Mouse (Mus musculus): Measurements from ENCODE around the gene Gdpd4.
A peak's percentile ranks its signal among the peaks of the same experiment; 100 is the strongest.

The Gdpd4 gene

DNA sequence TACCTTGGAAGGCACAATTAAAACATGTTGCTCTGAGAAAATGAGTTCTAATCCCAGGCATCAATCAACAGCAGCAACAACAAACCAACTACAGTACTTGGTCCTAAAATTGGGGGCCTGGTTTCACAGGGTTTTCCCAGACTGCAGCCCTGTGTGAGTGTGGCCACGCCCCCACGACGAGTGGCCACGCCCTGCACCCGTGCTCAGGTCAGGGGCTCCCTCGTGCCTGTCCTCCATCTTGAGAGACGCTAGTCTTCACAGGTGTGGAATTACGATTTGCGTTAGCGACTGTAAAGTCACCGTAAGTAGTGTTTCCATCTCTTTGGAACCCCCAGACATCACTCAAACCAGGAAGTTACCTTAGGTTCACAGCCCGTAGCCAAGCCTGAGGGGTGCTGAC lies at the start of gene Gdpd4:
TSS of gene Gdpd4 (plus strand) at position 214 of the 400 bp plus-strand sequence.
- DNase-seq (ENCODE audit: low read depth, low spot score), result peak; percentile 70

DNA sequence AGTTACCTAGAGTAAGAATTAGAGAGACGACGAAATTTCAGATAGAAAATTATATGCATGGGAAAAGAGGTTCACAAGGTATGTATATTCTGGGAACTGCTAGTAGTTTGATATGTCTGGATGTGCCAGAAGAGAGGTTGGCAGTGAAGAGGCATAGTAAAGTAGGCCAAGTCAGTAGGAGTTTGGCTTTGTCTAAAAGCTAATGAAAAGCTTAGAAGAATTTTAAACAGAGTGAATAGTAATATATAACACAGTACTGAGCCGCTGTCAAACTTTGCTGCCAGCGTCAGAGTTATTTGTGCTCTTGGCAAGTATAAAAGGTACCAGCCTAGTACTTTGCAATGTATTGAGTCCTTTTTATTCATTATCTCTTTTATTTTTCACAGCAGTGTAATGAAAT lies 47.4 kb upstream of the Gdpd4 start:
- no peak for DNase-seq (ENCODE audit: low read depth, low spot score)

DNA sequence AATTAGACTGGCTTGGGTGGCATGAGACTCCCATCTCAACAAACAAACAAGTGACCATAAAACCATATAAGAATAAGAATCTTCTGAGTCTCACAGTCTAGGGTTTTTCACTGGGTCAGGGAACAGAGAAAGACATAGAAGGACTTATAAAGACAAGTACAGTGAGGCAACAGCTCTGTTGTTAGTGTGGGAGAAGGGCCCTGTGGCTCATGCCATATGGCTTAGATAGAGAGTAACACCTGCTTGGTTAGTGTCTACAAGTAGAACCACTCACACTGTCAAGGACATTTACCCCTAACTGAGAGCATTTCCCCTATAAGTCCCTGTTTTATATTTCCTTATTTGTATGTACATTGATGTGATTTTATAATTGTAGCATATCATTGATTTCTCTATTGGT lies 46.4 kb upstream of the Gdpd4 start:
- no peak for DNase-seq (ENCODE audit: low read depth, low spot score)

DNA sequence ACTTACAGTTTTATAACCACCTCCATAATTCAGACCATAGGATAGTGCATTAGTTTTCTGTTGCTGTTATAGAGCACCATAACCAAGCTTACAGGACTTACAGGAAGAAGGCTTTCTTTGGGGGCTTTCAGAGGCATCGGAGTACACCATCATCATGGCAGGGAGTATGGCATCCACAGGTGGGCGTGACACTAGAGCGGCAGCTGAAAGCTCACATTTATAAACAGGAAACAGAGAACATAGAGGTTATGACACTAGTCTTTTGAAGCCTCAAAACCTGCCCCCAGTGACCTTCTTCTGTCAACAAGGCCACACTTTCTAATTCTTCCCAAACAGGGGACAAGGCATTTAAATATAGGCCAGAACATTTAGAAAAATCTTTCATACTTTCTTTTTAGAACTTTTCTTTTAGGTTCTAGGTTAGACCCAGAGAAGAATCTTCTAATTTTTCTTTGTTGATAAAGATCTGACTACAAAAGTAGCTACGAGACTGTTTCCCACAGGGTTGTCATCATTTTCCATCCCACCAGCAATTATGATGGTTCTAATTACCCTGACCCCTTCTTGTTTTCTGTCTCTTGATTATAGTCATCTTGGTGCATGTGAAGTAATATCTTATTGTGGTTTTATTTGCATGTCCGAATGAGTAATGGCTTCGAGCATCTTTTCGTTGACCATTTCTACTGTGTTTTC lies 41.8 kb upstream of the Gdpd4 start:
- no peak for DNase-seq (ENCODE audit: low read depth, low spot score)

DNA sequence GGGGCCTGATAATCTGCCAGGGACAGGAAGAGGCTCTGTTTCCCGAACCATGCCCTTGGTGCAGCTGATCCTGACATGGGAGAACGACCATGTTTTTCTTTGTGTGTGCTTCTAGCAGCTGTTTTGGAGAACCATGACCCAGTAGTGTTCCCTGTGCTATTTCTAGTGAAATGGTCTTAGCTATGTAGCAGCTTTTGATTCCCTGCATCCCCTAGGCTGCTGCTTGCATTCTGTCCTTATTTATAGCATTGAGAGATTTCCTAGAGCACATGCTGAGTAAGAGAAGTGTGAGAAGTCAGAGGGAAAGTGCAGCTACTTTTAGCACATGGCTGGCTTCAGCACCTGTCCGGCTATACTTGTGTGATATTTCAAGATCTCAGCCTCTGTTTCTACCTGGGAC lies 8.1 kb upstream of the Gdpd4 start:
- DNase-seq (ENCODE audit: low read depth, low spot score), result no peak

DNA sequence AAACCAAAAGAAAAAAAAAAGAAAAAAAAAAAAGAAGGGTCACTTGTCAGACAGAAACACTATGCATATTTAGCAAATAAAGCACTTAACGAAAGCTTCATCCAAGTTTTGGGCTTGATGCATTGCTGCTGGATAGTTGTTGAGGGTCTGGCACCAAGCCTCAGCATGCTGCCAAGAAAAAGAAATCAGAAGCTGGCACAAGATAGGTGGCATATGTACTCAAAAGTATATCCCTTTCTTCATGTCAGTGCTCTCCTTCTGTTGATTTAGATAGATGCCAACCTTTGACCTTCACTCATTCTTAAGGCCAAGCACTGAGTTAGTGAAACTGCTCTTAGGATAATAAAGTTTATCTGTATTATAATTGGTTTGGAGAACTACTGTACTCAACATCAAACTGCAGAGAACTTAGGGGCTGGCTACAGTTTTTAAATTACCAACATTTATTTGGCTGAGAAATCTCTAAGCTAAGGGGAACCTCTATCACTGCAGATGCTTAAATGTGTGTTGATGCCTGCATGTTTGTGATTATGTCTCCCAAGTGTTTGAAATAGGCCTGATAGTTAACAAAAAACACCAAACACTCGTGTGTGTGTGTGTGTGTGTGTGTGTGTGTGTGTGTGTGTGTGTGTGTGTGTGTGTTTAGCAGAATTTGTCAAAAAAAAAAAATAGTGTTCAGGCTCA lies 4.8 kb upstream of the Gdpd4 start:
- no peak for DNase-seq (ENCODE audit: low read depth, low spot score)

DNA sequence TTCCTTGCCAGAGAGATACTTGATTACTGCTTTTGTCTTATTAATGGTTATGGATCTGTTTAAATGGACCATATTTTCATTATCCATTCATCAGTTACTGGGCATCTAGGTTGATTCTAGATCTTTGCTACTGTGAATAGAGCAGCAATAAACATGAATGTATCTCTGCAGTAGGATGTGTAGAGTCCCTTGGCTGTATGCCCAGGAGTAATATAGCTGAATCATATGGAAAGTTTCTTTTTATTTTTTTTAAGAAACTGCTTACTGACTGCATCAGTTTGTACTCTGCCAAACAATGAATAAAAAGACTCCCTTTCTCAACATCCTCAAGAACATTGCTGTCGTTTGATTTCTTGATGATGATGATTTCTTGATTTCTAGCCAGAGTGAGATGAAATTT lies 6.1 kb downstream of the Gdpd4 start:
- no peak for DNase-seq (ENCODE audit: low read depth, low spot score)

DNA sequence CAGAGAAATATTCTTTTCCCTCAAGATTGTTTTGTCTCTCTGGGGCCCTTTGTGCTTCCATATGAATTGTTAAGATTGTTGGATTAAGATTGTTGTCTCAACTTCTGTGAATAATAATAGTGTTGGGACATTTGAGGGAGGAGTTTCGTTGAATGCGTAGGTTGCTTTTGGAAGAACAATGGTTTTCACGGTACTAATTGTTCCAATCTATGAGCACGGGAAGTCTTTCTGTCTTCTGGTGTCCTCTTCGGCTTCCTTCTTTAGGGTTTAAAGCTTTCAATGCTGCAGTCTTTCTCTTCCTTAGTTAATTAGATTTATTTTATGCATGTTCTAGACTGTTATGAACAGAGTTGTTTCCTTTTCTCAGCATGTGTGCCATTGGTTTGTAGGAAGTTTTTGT lies 7.2 kb downstream of the Gdpd4 start:
- no peak for DNase-seq (ENCODE audit: low read depth, low spot score)

DNA sequence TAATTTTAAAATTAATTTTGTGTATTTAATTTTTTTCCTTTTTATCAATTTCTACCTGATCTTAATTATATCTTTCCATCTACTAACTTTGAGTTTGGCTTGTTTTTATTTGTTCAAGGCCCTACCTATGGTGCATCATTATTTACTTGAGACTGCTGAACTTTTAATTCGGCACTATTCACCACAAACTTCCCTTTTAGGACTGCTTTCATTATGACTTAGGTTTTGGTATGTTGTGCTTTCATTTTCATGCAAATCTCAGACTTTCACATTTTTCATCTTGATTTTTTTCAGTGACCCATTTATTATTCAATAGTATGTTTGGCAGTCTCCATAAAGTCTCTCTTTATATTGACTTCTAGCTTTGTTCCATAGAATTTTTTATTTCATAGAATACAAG lies 24.7 kb downstream of the Gdpd4 start:
- no peak for DNase-seq (ENCODE audit: low read depth, low spot score)

DNA sequence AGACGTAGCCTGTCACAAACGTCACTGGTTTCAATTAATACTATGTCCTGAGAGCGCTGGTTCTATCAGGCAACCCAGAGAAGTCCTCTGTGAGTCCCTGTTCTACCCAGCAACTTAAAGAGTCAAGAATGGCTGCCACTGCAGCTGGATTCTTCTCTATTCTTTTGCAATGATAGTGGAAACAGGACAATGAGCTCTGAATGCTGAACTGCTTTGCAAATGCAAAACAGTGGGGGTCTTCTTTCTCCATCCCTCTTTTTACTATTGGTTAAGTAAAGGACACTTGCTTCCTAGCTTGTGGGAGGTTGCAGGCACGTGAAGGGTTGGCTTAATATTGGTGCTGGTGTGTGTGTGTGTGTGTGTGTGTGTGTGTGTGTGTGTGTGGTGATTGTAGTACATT lies 52.7 kb downstream of the Gdpd4 start:
- peak; percentile 84 for DNase-seq (ENCODE audit: low read depth, low spot score)

DNA sequence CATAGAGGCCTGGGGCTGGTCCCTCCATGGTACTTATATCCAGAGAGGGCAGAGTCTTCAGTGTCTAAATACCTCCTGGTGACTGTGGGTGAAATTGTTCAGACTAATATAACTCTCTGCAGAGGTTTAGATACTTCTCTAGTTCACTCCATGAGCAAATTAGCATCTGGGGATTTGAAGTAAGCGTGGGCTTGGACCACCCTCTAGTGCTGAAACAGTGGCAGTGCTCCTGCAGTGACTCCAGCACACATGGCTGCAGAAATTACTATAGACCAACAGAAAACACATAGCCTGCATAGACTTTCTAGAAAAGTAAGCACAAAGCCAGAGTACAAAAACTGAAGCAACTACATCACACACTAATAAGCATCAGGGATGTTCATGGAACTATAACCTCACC lies 57.7 kb downstream of the Gdpd4 start:
- peak; percentile 62 for DNase-seq (ENCODE audit: low read depth, low spot score)

DNA sequence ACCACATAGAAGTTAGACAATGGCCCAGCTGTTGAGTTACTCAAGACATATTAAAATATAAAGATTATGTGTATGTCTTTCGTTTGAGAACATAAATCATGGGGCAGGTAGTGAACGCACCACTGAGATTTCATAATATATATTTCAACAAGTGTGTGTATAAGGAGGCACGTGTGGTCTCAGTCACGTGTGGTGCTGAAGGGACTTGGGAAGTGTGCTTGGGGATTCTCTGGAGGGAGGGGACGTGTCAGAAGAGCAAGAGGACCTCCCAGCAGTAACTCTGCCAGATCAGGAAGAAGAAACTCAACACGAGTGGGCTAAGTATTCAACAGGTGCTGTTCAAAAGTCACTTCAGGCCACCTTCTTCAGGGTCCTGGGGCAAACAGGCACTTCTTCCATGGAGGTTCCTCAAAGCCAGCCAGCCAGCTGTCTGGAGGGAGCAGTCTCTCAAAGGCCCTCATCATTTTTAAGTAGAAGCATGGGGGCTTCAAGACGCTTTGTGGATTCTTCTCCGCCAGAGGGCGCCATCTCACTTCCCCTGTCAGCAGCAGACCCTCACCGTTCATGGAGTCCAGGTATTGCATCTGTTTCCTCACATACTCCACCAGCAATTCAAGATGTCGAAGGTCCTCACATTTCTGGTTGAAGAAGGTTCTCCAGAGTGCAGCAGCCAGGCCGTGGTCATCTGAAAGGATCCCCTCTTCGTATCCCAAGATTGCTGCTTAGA lies 64.5 kb downstream of the Gdpd4 start:
- peak; percentile 84 for DNase-seq (ENCODE audit: low read depth, low spot score)

DNA sequence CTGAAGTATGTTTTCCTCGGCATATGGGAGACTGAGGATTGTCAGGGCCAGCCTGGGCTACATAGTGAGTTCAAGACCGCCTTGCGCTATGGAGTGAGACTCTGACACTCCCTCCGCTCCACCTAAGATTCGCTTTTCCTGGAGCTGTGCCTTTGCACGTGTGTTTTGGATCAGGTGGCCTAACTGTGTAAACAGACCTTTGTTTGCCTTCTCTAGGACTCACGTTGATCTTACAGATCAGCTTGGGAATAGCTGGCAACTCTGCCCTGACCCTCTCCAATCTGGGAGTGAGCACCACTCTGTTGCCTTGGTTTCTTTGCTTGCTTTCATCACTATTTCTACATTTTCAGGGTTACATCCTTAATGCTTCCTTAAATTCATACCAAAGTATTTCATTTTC lies 82.9 kb downstream of the Gdpd4 start:
- DNase-seq (ENCODE audit: low read depth, low spot score), result no peak

DNA sequence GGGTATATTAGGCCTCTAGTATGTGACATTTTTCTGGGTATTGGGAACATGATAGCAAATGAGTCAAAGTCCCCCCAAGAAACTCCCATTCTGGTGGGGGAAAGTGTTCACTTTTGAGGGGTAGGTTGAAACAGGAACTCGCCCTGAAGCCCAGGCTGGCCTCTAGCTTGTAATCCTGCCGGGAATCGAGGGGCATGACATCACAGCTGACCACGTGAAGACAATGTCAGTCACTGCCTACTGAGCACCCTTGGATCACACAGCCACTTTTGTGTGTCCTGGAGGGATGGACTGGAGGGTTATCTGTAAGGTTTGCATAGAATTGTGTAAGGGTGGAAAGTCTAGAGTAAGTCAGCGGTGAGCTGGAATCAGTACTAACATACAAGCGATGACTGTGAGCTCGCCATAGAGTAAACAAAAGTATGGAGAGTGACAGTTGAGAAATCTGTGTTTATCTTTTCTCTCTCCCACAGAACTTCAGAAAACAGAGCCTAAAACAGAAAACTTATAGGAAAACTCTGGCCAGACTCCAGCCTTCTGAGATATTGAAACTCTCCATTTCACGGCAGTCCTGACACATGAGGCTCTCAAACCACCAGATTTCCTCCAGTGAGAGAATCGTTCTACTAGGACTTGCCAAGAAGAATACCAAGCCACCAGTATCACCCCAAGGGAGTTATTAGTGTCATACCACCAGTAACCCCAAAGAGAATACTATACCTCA lies 128.5 kb downstream of the Gdpd4 start:
- no peak for DNase-seq (ENCODE audit: low read depth, low spot score)

DNA sequence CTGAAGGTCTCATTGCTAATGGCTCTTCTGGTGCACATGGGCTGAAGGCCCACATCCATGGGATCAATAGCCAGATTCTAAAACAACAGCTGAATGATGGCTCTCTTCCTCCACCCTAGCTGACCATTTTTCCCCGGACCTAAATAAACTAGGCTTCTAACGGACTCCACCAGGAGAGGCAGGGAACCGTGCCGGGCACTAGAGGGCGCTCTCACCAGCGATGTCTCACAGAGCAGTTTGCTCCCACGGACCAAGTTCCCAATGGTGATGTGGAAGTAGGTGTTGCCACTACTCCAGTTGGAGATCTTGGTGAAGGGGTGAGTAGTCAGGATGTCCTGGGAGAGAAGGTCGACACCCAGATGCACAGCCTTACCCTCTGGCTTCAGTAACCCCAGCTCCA lies 132.2 kb downstream of the Gdpd4 start:
- DNase-seq (ENCODE audit: low read depth, low spot score), result no peak

DNA sequence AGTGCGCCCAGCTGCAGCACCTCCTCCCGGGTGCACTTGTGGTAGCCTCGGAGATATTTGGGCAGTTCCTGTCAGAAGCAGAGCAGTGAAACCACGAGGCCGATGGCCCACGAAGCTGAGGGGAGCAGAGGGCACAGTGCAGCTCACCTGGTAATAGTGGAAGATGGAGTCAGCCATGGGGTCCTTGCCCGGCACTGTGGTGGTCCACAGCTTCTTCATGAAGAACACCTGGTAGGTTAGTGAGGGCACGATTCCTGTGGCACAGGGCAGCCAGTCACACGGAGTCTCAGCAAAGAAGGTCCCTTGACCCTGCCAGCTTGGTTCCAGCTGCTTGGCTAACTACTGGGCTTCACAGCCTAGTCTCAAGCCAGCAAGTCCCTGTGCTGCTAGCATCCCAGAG lies 134.7 kb downstream of the Gdpd4 start:
- DNase-seq (ENCODE audit: low read depth, low spot score), result no peak

DNA sequence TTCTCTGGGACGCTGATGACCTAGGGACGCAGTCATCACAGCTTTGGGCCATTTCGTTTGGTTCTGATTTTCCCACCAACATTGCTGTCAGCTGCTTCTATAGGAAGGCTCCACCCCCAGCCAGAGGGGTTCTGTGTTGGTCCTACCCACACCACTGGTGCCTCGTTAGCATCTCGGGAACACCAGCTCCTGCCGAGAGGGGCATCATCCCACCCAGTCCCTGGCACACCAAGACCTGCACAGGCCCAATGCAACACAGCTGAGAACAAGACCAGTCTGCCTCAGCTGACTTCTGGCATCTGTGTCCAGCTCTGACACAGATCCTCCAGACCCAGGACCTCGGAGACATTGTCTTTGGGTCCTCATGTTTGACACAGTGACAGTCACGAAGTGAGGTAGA lies 135.2 kb downstream of the Gdpd4 start:
- no peak for DNase-seq (ENCODE audit: low read depth, low spot score)

DNA sequence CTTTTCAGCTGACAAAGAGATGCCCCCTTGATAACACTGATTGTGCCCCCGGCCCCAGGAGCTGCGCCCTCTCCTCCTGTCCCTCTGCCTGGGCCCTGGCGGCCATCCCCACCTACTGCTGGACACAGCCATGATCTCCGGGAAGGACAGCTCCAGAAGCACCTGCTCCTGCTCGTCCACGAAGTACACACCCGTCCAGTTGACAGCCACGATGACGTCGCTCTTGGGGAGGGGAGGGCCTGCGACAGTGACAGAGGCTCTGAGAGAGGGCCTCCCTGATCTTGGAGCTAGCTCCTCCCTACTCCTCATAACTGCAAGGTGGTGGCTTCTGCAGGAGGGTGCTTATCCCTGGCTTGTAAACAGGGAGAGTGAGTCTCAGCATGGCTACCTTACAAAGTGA lies 146.5 kb downstream of the Gdpd4 start:
- no peak for DNase-seq (ENCODE audit: low read depth, low spot score)

DNA sequence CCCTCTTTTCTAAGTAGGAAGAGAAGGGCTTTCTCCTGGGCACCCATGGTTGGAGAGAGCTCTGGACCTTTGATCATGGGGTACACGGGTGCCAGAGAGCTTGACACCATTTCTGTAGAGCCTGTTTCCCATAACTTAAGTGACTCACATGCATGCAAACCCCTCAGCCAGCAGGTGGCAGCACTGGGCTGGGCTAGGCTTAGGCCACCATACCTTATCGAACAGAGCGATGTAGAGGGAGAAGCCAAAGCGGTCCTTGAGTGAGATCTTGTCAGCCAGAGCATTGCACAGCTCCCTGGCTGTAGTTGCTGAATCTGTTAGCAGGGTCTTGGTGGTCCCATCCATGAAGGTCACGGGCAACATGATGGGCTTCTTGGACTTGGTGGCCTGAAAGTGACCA lies 151.9 kb downstream of the Gdpd4 start:
- peak; percentile 81 for DNase-seq (ENCODE audit: low read depth, low spot score)

DNA sequence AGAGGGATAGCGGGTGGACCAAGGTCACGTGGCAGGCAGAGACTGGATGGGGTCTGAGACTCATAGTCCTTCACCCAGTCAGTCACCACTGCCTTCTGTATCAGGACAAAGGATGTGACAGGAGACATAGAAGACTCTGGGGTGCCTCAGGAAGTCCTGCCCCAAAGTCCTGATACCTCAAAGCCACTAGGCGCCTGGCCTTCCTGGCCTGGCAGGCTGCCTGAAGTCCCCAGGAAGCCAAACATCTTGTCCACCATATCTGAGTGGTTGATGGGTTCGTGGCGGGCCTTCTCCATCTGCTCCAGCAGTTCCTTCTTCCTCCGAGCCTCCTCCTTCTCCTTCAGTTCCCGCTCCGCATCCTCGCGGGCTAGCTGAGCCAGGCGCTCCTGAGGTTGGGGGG lies 157.7 kb downstream of the Gdpd4 start:
- DNase-seq (ENCODE audit: low read depth, low spot score), result no peak

DNA sequence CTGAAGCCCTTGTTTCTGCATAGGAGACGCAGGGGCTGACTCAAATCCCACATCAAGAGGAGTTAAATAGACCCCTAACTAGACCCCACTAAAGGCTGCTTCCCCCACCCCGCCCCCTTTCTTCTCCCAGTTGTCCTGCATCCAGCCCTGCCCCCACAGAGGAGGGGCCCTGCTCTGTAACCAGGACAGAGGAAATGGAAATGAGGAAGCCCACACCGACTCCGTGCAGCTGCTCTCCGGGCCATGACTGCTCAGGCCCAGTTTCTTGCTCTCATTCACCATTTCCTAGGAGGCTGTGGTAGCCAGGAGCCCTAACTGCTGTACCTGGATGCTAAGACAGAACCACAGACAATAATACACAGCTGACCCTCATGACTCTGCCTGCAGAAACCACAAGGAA lies 162.6 kb downstream of the Gdpd4 start:
- DNase-seq (ENCODE audit: low read depth, low spot score), result no peak

DNA sequence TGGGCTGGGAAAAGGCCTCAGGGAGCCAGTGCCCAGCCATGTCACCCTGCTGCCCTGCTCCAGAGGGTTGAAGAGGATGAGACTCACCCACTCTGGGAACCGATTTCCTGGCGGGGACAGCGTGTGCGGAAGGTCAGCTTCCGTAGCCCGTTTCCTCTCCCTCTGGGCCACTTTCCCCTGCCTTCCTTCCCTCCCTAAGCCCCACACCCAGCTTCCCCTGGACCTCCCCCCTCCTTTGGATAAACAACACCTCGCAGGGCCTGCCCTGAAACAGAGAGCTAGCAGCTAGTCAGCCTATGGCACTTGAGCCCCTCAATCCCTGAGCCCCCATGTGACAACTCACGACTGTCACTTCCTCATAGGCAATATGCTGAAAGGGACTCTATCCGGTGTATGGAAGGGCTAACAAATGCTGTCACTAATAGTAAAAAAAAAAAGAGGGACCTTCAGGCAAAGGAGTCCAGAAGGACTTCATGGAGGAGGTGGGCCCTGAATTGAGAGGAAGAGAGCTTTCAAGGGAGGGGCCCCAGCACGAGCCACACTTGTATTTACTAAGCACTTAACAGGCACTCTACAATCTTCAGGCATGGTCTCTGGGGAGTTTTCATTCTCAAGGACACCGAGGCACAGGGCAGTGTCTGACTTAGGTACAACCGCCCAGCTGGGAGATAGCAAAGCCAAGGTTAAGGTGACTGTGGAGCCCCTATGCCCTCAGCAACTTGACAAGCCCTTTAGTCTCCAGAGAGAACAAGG lies 165.0 kb downstream of the Gdpd4 start:
- no peak for DNase-seq (ENCODE audit: low read depth, low spot score)

All from R1 (cell line).